Mouse (Mus musculus): ENCODE measurements around the gene Gm1043. TPM values are rescaled to one million over a fixed set of nuclear protein-coding genes. Genes with fewer than 3 reads are reported as not detected.

The Gm1043 gene
- polyA plus RNA-seq, 1 experiment, result not detected

GRCm38 (mm10) chr5:37052846-37053245 lies 32.3 kb upstream of the Gm1043 start:
- Histone ChIP-seq H3K27ac (replicated peaks; ENCODE audit: low read depth, low read length) (no peak overlapping the region), H3K4me3 (ENCODE audit: insufficient read depth, low read depth, low read length) (no peak overlapping the region)

GRCm38 (mm10) chr5:37055789-37056188 lies 29.4 kb upstream of the Gm1043 start:
- Histone ChIP-seq H3K4me1 (ENCODE audit: control insufficient read depth, insufficient read depth, insufficient read length, low read length) (no peaks in the 10 kb centered on the region), H3K27ac (replicated peaks; ENCODE audit: low read depth, low read length) (no peak overlapping the region), H3K4me3 (ENCODE audit: insufficient read depth, low read depth, low read length) (no peak overlapping the region)

More at GRCm38 (mm10) chr5:37052846-37053245, 32.3 kb upstream of the Gm1043 start:
- no peaks in the 10 kb centered on the region for H3K4me1 ChIP-seq (ENCODE audit: control insufficient read depth, insufficient read depth, insufficient read length, low read length)

GRCm38 (mm10) chr5:37056471-37056870 lies 28.7 kb upstream of the Gm1043 start:
- Histone ChIP-seq H3K27ac (replicated peaks; ENCODE audit: low read depth, low read length) (no peak overlapping the region), H3K4me1 (ENCODE audit: control insufficient read depth, insufficient read depth, insufficient read length, low read length) (no peaks in the 10 kb centered on the region), H3K4me3 (ENCODE audit: insufficient read depth, low read depth, low read length) (no peak overlapping the region)

- Histone ChIP-seq H3K27ac (replicated peaks; ENCODE audit: low read depth, low read length) (no peak overlapping the region), H3K4me1 (ENCODE audit: control insufficient read depth, insufficient read depth, insufficient read length, low read length) (no peaks in the 10 kb centered on the region), H3K4me3 (ENCODE audit: insufficient read depth, low read depth, low read length) (no peak overlapping the region)
Measured at GRCm38 (mm10) chr5:37061612-37062011, 23.6 kb upstream of the Gm1043 start.

- Histone ChIP-seq H3K27ac (replicated peaks; ENCODE audit: low read depth, low read length) (no peak overlapping the region), H3K4me3 (ENCODE audit: insufficient read depth, low read depth, low read length) (no peak overlapping the region), H3K4me1 (ENCODE audit: control insufficient read depth, insufficient read depth, insufficient read length, low read length) (no peaks in the 10 kb centered on the region)
Measured at GRCm38 (mm10) chr5:37064454-37065449, 20.4 kb upstream of the Gm1043 start.

GRCm38 (mm10) chr5:37066703-37067568 lies 18.2 kb upstream of the Gm1043 start:
- Histone ChIP-seq H3K4me3 (ENCODE audit: insufficient read depth, low read depth, low read length) (no peak overlapping the region), H3K27ac (replicated peaks; ENCODE audit: low read depth, low read length) (no peak overlapping the region), H3K4me1 (ENCODE audit: control insufficient read depth, insufficient read depth, insufficient read length, low read length) (no peaks in the 10 kb centered on the region)

- Histone ChIP-seq H3K27ac (replicated peaks; ENCODE audit: low read depth, low read length) (no peak overlapping the region), H3K4me3 (ENCODE audit: insufficient read depth, low read depth, low read length) (no peak overlapping the region), H3K4me1 (ENCODE audit: control insufficient read depth, insufficient read depth, insufficient read length, low read length) (no peaks in the 10 kb centered on the region)
Measured at GRCm38 (mm10) chr5:37073660-37074059, 11.5 kb upstream of the Gm1043 start.

GRCm38 (mm10) chr5:37076692-37077329 lies 8.4 kb upstream of the Gm1043 start:
- no peak overlapping the region for H3K27ac ChIP-seq (replicated peaks; ENCODE audit: low read depth, low read length)
- H3K4me3 ChIP-seq (ENCODE audit: insufficient read depth, low read depth, low read length), result no peak overlapping the region
- H3K4me1 ChIP-seq (ENCODE audit: control insufficient read depth, insufficient read depth, insufficient read length, low read length), result no peaks in the 10 kb centered on the region

- no peak overlapping the region for H3K27ac ChIP-seq (replicated peaks; ENCODE audit: low read depth, low read length)
- no peaks in the 10 kb centered on the region for H3K4me1 ChIP-seq (ENCODE audit: control insufficient read depth, insufficient read depth, insufficient read length, low read length)
- no peak overlapping the region for H3K4me3 ChIP-seq (ENCODE audit: insufficient read depth, low read depth, low read length)
Measured at GRCm38 (mm10) chr5:37077330-37077698, 7.9 kb upstream of the Gm1043 start.

- Histone ChIP-seq H3K27ac (replicated peaks; ENCODE audit: low read depth, low read length) (no peak overlapping the region), H3K4me1 (ENCODE audit: control insufficient read depth, insufficient read depth, insufficient read length, low read length) (no peaks in the 10 kb centered on the region), H3K4me3 (ENCODE audit: insufficient read depth, low read depth, low read length) (no peak overlapping the region)
Measured at GRCm38 (mm10) chr5:37079484-37079883, 5.7 kb upstream of the Gm1043 start.

GRCm38 (mm10) chr5:37080601-37081000 lies 4.6 kb upstream of the Gm1043 start:
- no peak overlapping the region for H3K4me3 ChIP-seq (ENCODE audit: insufficient read depth, low read depth, low read length)
- H3K27ac ChIP-seq (replicated peaks; ENCODE audit: low read depth, low read length), result no peak overlapping the region

GRCm38 (mm10) chr5:37082420-37082819 lies 2.8 kb upstream of the Gm1043 start:
- H3K4me1 ChIP-seq (ENCODE audit: control insufficient read depth, insufficient read depth, insufficient read length, low read length), result no peaks in the 10 kb centered on the region
- H3K4me3 ChIP-seq (ENCODE audit: insufficient read depth, low read depth, low read length), result no peak overlapping the region
- H3K27ac ChIP-seq (replicated peaks; ENCODE audit: low read depth, low read length), result no peak overlapping the region

More at GRCm38 (mm10) chr5:37080601-37081000, 4.6 kb upstream of the Gm1043 start:
- H3K4me1 ChIP-seq (ENCODE audit: control insufficient read depth, insufficient read depth, insufficient read length, low read length), result no peaks in the 10 kb centered on the region

GRCm38 (mm10) chr5:37083209-37083770 lies 1.9 kb upstream of the Gm1043 start:
- Histone ChIP-seq H3K4me3 (ENCODE audit: insufficient read depth, low read depth, low read length) (no peak overlapping the region), H3K27ac (replicated peaks; ENCODE audit: low read depth, low read length) (no peak overlapping the region), H3K4me1 (ENCODE audit: control insufficient read depth, insufficient read depth, insufficient read length, low read length) (no peaks in the 10 kb centered on the region)

- H3K4me1 ChIP-seq (ENCODE audit: control insufficient read depth, insufficient read depth, insufficient read length, low read length), result no peaks in the 10 kb centered on the region
- no peak overlapping the region for H3K4me3 ChIP-seq (ENCODE audit: insufficient read depth, low read depth, low read length)
Measured at GRCm38 (mm10) chr5:37083850-37084249, 1.3 kb upstream of the Gm1043 start.

GRCm38 (mm10) chr5:37085918-37086317 lies 748 bp downstream of the Gm1043 start:
- no peak overlapping the region for H3K27ac ChIP-seq (replicated peaks; ENCODE audit: low read depth, low read length)
- H3K4me1 ChIP-seq (ENCODE audit: control insufficient read depth, insufficient read depth, insufficient read length, low read length), result no peaks in the 10 kb centered on the region
- H3K4me3 ChIP-seq (ENCODE audit: insufficient read depth, low read depth, low read length), result no peak overlapping the region

More at GRCm38 (mm10) chr5:37083850-37084249, 1.3 kb upstream of the Gm1043 start:
- H3K27ac ChIP-seq (replicated peaks; ENCODE audit: low read depth, low read length), result no peak overlapping the region
